8 mouse cellular contexts compared by ENCODE assay signal in the genomic region with DNA sequence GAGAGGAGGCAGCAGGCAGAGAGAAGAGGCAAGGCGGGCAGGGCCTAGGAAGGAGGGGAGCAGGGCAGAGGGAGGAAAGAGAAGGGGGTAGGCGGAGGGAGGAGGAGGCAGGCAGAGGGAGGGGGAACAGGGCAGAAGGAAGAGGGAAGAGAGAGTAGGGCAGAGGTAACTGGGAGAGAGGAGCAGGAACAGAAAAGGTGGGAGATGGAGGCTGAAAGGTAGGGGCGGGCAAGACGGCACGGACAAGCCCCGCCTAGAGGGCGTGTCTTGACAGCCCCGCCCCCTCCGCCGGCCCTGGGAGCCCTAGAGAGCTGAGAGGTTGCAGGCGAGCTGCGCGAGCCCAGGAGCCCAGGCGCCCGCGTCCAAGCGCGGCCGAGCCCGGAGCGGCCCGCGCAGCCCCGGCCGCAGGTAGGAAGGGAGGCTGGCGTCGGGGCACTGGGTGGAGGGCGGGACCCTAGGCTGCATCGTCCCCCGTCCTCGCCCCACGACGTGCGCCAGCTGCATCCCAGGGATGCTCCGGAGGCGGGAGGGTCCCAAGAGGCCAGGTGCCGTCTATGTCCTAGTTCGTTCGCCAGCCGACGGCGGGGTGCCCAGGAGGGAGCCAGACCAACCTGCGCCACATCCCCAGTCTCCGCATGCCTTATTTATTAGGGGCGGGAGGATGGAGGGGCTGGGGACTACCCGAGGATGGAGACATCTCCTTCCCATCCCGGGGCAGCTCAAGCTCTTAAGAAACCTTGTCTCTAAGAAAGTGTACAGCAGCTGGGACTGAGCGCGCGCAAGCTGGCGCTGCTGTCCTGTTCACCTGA. TPM values are rescaled to one million over a fixed set of nuclear protein-coding genes. Genes with fewer than 3 reads are reported as not detected.
DNase-seq lines count a peak whose midpoint lies in the region; ATAC-seq and TF ChIP-seq lines count a peak whose summit lies in the region.

A gene (plus strand): TSS at position 167 of the 809 bp plus-strand sequence.

- H3K4me2 ChIP-seq in forebrain, postnatal 0 days (ENCODE audit: low read depth), result peak within 1 kb of the TSS; percentile 65
- peak within 1 kb of the TSS; percentile 52 for H3K4me2 ChIP-seq in midbrain, embryonic 11.5 days
- peak within 1 kb of the TSS; percentile 27 for H3K4me2 ChIP-seq in stomach, embryonic 15.5 days

- intact Hi-C loops in left cerebral cortex, postnatal 4 days (cut with DNase I), result no loop called here

- ATAC-seq in forebrain, postnatal 0 days, result peak; percentile 92
- ATAC-seq in midbrain, embryonic 11.5 days (ENCODE audit: low FRiP score), result peak; percentile 90
- ATAC-seq in stomach, embryonic 15.5 days (ENCODE audit: insufficient read depth, low FRiP score, low read depth), result peak; percentile 87

- WGBS in forebrain, postnatal 0 days, result 3% methylated on average over 50 of the region's 51 CpGs
- WGBS in midbrain, embryonic 11.5 days, result 1% methylated on average over 51 of the region's 51 CpGs
- 3% methylated on average over 43 of the region's 51 CpGs for WGBS in stomach, embryonic 15.5 days

- H3K9me3 ChIP-seq in forebrain, postnatal 0 days (ENCODE audit: low read length), result no peaks in the 10 kb centered on the region
- no peaks in the 10 kb centered on the region for H3K9me3 ChIP-seq in midbrain, embryonic 11.5 days (ENCODE audit: control insufficient read depth, low read length)
- H3K9me3 ChIP-seq in stomach, embryonic 15.5 days, result no peaks in the 10 kb centered on the region

- H3K4me1 ChIP-seq in forebrain, postnatal 0 days (ENCODE audit: insufficient read depth), result peaks cover 16% of the 10 kb centered on the region; the same call in 1 of the 2 replicates
- peaks cover 12% of the 10 kb centered on the region for H3K4me1 ChIP-seq in midbrain, embryonic 11.5 days (ENCODE audit: control insufficient read depth, insufficient read depth, low read length)
- H3K4me1 ChIP-seq in stomach, embryonic 15.5 days, result peaks cover 2% of the 10 kb centered on the region; the same call in 1 of the 2 replicates

- peak within 1 kb of the TSS; percentile 89 for H3K27ac ChIP-seq in forebrain, postnatal 0 days (ENCODE audit: low read depth, low read length)
- H3K27ac ChIP-seq in midbrain, embryonic 11.5 days (ENCODE audit: low read depth, low read length), result no peak within 1 kb of the TSS
- no peak within 1 kb of the TSS for H3K27ac ChIP-seq in stomach, embryonic 15.5 days

- peak within 1 kb of the TSS; percentile 54 for H3K4me3 ChIP-seq in forebrain, postnatal 0 days (ENCODE audit: low read depth, low read length)
- H3K4me3 ChIP-seq in midbrain, embryonic 11.5 days (ENCODE audit: low read depth, low read length), result peak within 1 kb of the TSS; percentile 48
- H3K4me3 ChIP-seq in stomach, embryonic 15.5 days (replicated peaks), result peak within 1 kb of the TSS; percentile 19; the same call in 1 of the 2 replicates

- peak within 1 kb of the TSS; percentile 69 for H3K9ac ChIP-seq in forebrain, postnatal 0 days
- peak within 1 kb of the TSS; percentile 61 for H3K9ac ChIP-seq in midbrain, embryonic 11.5 days (ENCODE audit: low read length)
- no peak within 1 kb of the TSS for H3K9ac ChIP-seq in stomach, embryonic 15.5 days

- no peak for TF ChIP-seq CTCF in forebrain, postnatal 0 days (IDR thresholded peaks at IDR 0.05; ENCODE audit: low read depth)

- H3K36me3 ChIP-seq in forebrain, postnatal 0 days (ENCODE audit: insufficient read depth), result no peaks in the 10 kb centered on the region
- no peaks in the 10 kb centered on the region for H3K36me3 ChIP-seq in midbrain, embryonic 11.5 days (ENCODE audit: control insufficient read depth, insufficient read depth, low read length)
- H3K36me3 ChIP-seq in stomach, embryonic 15.5 days, result no peaks in the 10 kb centered on the region

- peak; percentile 70 for DNase-seq in WW6 (ENCODE audit: low read depth, low spot score)
- peak; percentile 12 for DNase-seq in c-Kit-positive CD71-negative TER-119-negative erythroid progenitor cells, embryonic 14.5 days (ENCODE audit: low read depth)
- DNase-seq in forebrain, postnatal 0 days, result peak; percentile 85
- DNase-seq in kidney, adult 8-10 months, result peak; percentile 6 to 19
- peak; percentile 79 for DNase-seq in left cerebral cortex, postnatal 4 days
- peak; percentile 96 for DNase-seq in midbrain, embryonic 11.5 days (ENCODE audit: low spot score, missing footprints)
- no peak for DNase-seq in spleen, postnatal 14 days (ENCODE audit: low spot score in 2 of 2)

- no peaks in the 10 kb centered on the region for H3K27me3 ChIP-seq in forebrain, postnatal 0 days (ENCODE audit: insufficient read depth, low read length)
- peaks cover 44% of the 10 kb centered on the region for H3K27me3 ChIP-seq in midbrain, embryonic 11.5 days (ENCODE audit: control insufficient read depth, insufficient read depth, low read length)
- peaks cover 63% of the 10 kb centered on the region for H3K27me3 ChIP-seq in stomach, embryonic 15.5 days (replicated peaks)

RNA-seq across cellular contexts. Expression of the gene that starts here (rescaled TPM):
- 221 and 302 TPM in 2 replicates for total RNA-seq in forebrain, postnatal 0 days (2014; rRNA removed)
- 105 and 152 TPM in 2 replicates for polyA plus RNA-seq in forebrain, postnatal 0 days (2015; fragmentation: Nextera tagmentation; extraction: Ambion mirVana)
- 100 to 1,000 TPM; 190 to 242 TPM for total RNA-seq in left cerebral cortex, postnatal 4 days (2021)
- 13.3 and 16.5 TPM in 2 replicates for polyA plus RNA-seq in midbrain, embryonic 11.5 days (2014; fragmentation: Nextera tagmentation; extraction: Ambion mirVana)
- 0.13 and 0.32 TPM in 2 replicates for polyA plus RNA-seq in stomach, embryonic 15.5 days (2015; fragmentation: Nextera tagmentation; extraction: Ambion mirVana)

Comparison
In these comparisons a context has a peak if more than half of its experiments do, and no peak if none do; other contexts are left out.
1. RNA of the gene that starts here (polyA plus RNA-seq): 105 to 152 TPM in forebrain, postnatal 0 days and 13.3 to 16.5 TPM in midbrain, embryonic 11.5 days; 0.13 to 0.32 TPM in stomach, embryonic 15.5 days; every median in the first group is over 10 times any median in the second.
2. Peak in ATAC-seq, H3K4me3 ChIP-seq and H3K4me2 ChIP-seq in stomach, embryonic 15.5 days; RNA of the gene not detected or under 1 TPM.
3. DNase-seq: peak in WW6 (single experiment), c-Kit-positive CD71-negative TER-119-negative erythroid progenitor cells, embryonic 14.5 days (single experiment), forebrain, postnatal 0 days (single experiment), kidney, adult 8-10 months (2 of 2), left cerebral cortex, postnatal 4 days (single experiment) and midbrain, embryonic 11.5 days (single experiment); none in spleen, postnatal 14 days (0 of 2).
4. Peak in every context shown above with its lines, with median percentiles within 50 percentile points of each other: ATAC-seq, H3K4me2 ChIP-seq and H3K4me3 ChIP-seq.